Mouse (Mus musculus) hindbrain, embryonic 15.5 days (tissue): ENCODE measurements around the gene Herpud1. TPM values are rescaled to one million over a fixed set of nuclear protein-coding genes. Genes with fewer than 3 reads are reported as not detected.

ENCODE experiments used
- ATAC-seq: fragments of 200-750 bp; cut with Nextera tagmentation; 2 replicates; pipeline ENCODE4 v1.8.0; 2017; ENCODE audit warnings: low read depth, moderate number of reproducible peaks, moderate TSS enrichment; ENCODE audit not compliant: low FRiP score
- H3K27ac ChIP-seq: fragments of 300-500 bp; sonication (generic); replicated peaks from 2 replicates; pipeline ENCODE4 v1.5.1; 2015; ENCODE audit warnings: mild to moderate bottlenecking, inconsistent platforms
- H3K27me3 ChIP-seq: fragments of 300-500 bp; sonication (generic); 2 replicates; pipeline ENCODE4 v1.6.1; 2015; ENCODE audit warnings: control low read depth, inconsistent platforms
- H3K36me3 ChIP-seq: fragments of 300-500 bp; sonication (generic); 2 replicates; pipeline ENCODE4 v1.6.1; 2015; ENCODE audit warnings: control low read depth, inconsistent platforms
- H3K4me1 ChIP-seq: fragments of 300-500 bp; sonication (generic); replicated peaks from 2 replicates; pipeline ENCODE4 v1.6.1; 2015; ENCODE audit warnings: control low read depth, inconsistent platforms
- H3K4me2 ChIP-seq: fragments of 300-500 bp; sonication (generic); 2 replicates; pipeline ENCODE4 v1.6.1; 2015; ENCODE audit warnings: moderate library complexity, mild to moderate bottlenecking, inconsistent platforms
- H3K4me3 ChIP-seq: fragments of 300-500 bp; sonication (generic); 2 replicates; pipeline ENCODE4 v1.5.1; 2015; ENCODE audit warnings: mild to moderate bottlenecking, inconsistent platforms
- H3K9ac ChIP-seq: fragments of 300-500 bp; sonication (generic); 2 replicates; pipeline ENCODE4 v1.6.1; 2015; ENCODE audit warnings: inconsistent platforms
- H3K9me3 ChIP-seq: fragments of 300-500 bp; sonication (generic); 2 replicates; pipeline ENCODE4 v1.6.1; 2016; ENCODE audit warnings: control low read depth, inconsistent platforms
- WGBS: fragments of 180-500 bp; shearing (Covaris S2); methylation state at CpG from one replicate; pipeline ENCODE4 v1.1.7; 2015; 5-methylcytosine and 5-hydroxymethylcytosine counted together
- polyA plus RNA-seq: library from polyadenylated mRNA; unstranded; fragments of >200 nt; fragmentation: Nextera tagmentation; extraction: Ambion mirVana; gene quantifications from 2 replicates; pipeline ENCODE4 v1.2.1, GENCODE M21; 2015

The Herpud1 gene
- polyA plus RNA-seq, 1 experiment from 2014 or later = 72.2 TPM

- ATAC-seq = no peak
- Histone ChIP-seq H3K4me1 (no peaks in the 10 kb centered on the region), H3K27me3 (no peaks in the 10 kb centered on the region), H3K36me3 (no peaks in the 10 kb centered on the region), H3K4me3 (no peak overlapping the region), H3K9me3 (no peaks in the 10 kb centered on the region), H3K27ac (no peak overlapping the region), H3K4me2 (no peak overlapping the region), H3K9ac (no peak overlapping the region)
- WGBS = 88% methylated on average over 4 of the region's 4 CpGs
These were observed 9.2 kb upstream of the Herpud1 start for GRCm38 (mm10) chr8:94377031-94377430.

- ATAC-seq = no peak
- WGBS = 78% methylated on average over 11 of the region's 11 CpGs
- Histone ChIP-seq H3K4me3 (no peak overlapping the region), H3K27ac (no peak overlapping the region), H3K4me1 (no peaks in the 10 kb centered on the region), H3K4me2 (no peak overlapping the region), H3K36me3 (no peaks in the 10 kb centered on the region), H3K9ac (no peak overlapping the region), H3K9me3 (no peaks in the 10 kb centered on the region), H3K27me3 (no peaks in the 10 kb centered on the region)
These were observed 8.5 kb upstream of the Herpud1 start for GRCm38 (mm10) chr8:94377714-94378205.

GRCm38 (mm10) chr8:94378763-94379415 is 7.3 kb upstream of the Herpud1 start:
- WGBS = 90% methylated on average over 15 of the region's 15 CpGs
- Histone ChIP-seq H3K4me3 (no peak overlapping the region), H3K27ac (no peak overlapping the region), H3K27me3 (no peaks in the 10 kb centered on the region), H3K9me3 (no peaks in the 10 kb centered on the region), H3K9ac (no peak overlapping the region), H3K36me3 (no peaks in the 10 kb centered on the region), H3K4me2 (no peak overlapping the region), H3K4me1 (no peaks in the 10 kb centered on the region)
- ATAC-seq = no peak

- H3K27ac ChIP-seq = no peak overlapping the region
- no peak overlapping the region for H3K4me2 ChIP-seq
- H3K4me3 ChIP-seq = no peak overlapping the region
- ATAC-seq = no peak
- no peaks in the 10 kb centered on the region for H3K9me3 ChIP-seq
- 95% methylated on average over 9 of the region's 9 CpGs for WGBS
- no peaks in the 10 kb centered on the region for H3K36me3 ChIP-seq
- no peaks in the 10 kb centered on the region for H3K4me1 ChIP-seq
- H3K9ac ChIP-seq = no peak overlapping the region
- no peaks in the 10 kb centered on the region for H3K27me3 ChIP-seq
These were observed 6.6 kb upstream of the Herpud1 start for GRCm38 (mm10) chr8:94379686-94380085.

GRCm38 (mm10) chr8:94384166-94384565 is 2.1 kb upstream of the Herpud1 start:
- Histone ChIP-seq H3K4me3 (no peak overlapping the region), H3K9me3 (no peaks in the 10 kb centered on the region), H3K9ac (no peak overlapping the region), H3K4me2 (no peak overlapping the region), H3K36me3 (no peaks in the 10 kb centered on the region), H3K27ac (no peak overlapping the region), H3K4me1 (peaks cover 22% of the 10 kb centered on the region), H3K27me3 (no peaks in the 10 kb centered on the region)
- 92% methylated on average over 7 of the region's 7 CpGs for WGBS
- ATAC-seq = no peak

GRCm38 (mm10) chr8:94385506-94386213 is 578 bp upstream of the Herpud1 start:
- peak overlapping the region; percentile 81 for H3K9ac ChIP-seq
- peak overlapping the region; percentile 94 for H3K27ac ChIP-seq
- peaks cover 14% of the 10 kb centered on the region for H3K36me3 ChIP-seq
- H3K4me1 ChIP-seq = peaks cover 22% of the 10 kb centered on the region
- WGBS = 23% methylated on average over 20 of the region's 20 CpGs
- ATAC-seq = peak; percentile 44; the same call in 1 of the 2 replicates
- peak overlapping the region; percentile 80 for H3K4me2 ChIP-seq
- H3K4me3 ChIP-seq = peak overlapping the region; percentile 74
- no peaks in the 10 kb centered on the region for H3K9me3 ChIP-seq
- H3K27me3 ChIP-seq = no peaks in the 10 kb centered on the region

GRCm38 (mm10) chr8:94387027-94387684 is 918 bp downstream of the Herpud1 start:
- H3K4me2 ChIP-seq = peak overlapping the region; percentile 80
- H3K27ac ChIP-seq = peak overlapping the region; percentile 89
- no peaks in the 10 kb centered on the region for H3K27me3 ChIP-seq
- H3K9ac ChIP-seq = peak overlapping the region; percentile 81
- WGBS = under 1% methylated on average over 25 of the region's 25 CpGs
- peaks cover 29% of the 10 kb centered on the region for H3K36me3 ChIP-seq
- no peaks in the 10 kb centered on the region for H3K9me3 ChIP-seq
- H3K4me1 ChIP-seq = peaks cover 22% of the 10 kb centered on the region
- H3K4me3 ChIP-seq = peak overlapping the region; percentile 74
- peak; percentile 16; the same call in 1 of the 2 replicates for ATAC-seq

GRCm38 (mm10) chr8:94387785-94388184 is 1.5 kb downstream of the Herpud1 start:
- Histone ChIP-seq H3K4me1 (peaks cover 22% of the 10 kb centered on the region), H3K4me3 (peak overlapping the region; percentile 74), H3K9me3 (no peaks in the 10 kb centered on the region), H3K4me2 (peak overlapping the region; percentile 80), H3K27me3 (no peaks in the 10 kb centered on the region), H3K36me3 (peaks cover 36% of the 10 kb centered on the region), H3K27ac (peak overlapping the region; percentile 89; the same call in 1 of the 2 replicates), H3K9ac (peak overlapping the region; percentile 81)
- no peak for ATAC-seq
- 35% methylated on average over 6 of the region's 6 CpGs for WGBS

- no peak overlapping the region for H3K9ac ChIP-seq
These were observed 3.3 kb downstream of the Herpud1 start for GRCm38 (mm10) chr8:94389531-94389930.

GRCm38 (mm10) chr8:94390429-94390828 is 4.2 kb downstream of the Herpud1 start:
- Histone ChIP-seq H3K27me3 (no peaks in the 10 kb centered on the region), H3K27ac (no peak overlapping the region), H3K9ac (no peak overlapping the region), H3K9me3 (no peaks in the 10 kb centered on the region), H3K4me1 (peaks cover 21% of the 10 kb centered on the region), H3K36me3 (peaks cover 56% of the 10 kb centered on the region), H3K4me3 (no peak overlapping the region), H3K4me2 (no peak overlapping the region)
- no peak for ATAC-seq
- 97% methylated on average over 6 of the region's 6 CpGs for WGBS

More at GRCm38 (mm10) chr8:94389531-94389930, 3.3 kb downstream of the Herpud1 start:
- ATAC-seq = no peak
- H3K4me1 ChIP-seq = peaks cover 22% of the 10 kb centered on the region
- 89% methylated on average over 6 of the region's 6 CpGs for WGBS
- H3K9me3 ChIP-seq = no peaks in the 10 kb centered on the region
- no peak overlapping the region for H3K4me3 ChIP-seq
- H3K36me3 ChIP-seq = peaks cover 48% of the 10 kb centered on the region
- no peak overlapping the region for H3K27ac ChIP-seq
- H3K27me3 ChIP-seq = no peaks in the 10 kb centered on the region
- H3K4me2 ChIP-seq = no peak overlapping the region

GRCm38 (mm10) chr8:94390910-94391309 is 4.7 kb downstream of the Herpud1 start:
- H3K9me3 ChIP-seq = no peaks in the 10 kb centered on the region
- H3K4me2 ChIP-seq = no peak overlapping the region
- H3K27me3 ChIP-seq = no peaks in the 10 kb centered on the region
- peaks cover 56% of the 10 kb centered on the region for H3K36me3 ChIP-seq
- no peak overlapping the region for H3K27ac ChIP-seq
- H3K4me3 ChIP-seq = no peak overlapping the region
- H3K4me1 ChIP-seq = peaks cover 16% of the 10 kb centered on the region
- no peak overlapping the region for H3K9ac ChIP-seq
- whole genome bisulfite sequencing = 97% methylated on average over 8 of the region's 8 CpGs
- no peak for ATAC-seq

- WGBS = 80% methylated on average over 12 of the region's 12 CpGs
- peaks cover 15% of the 10 kb centered on the region for H3K4me1 ChIP-seq
- peaks cover 57% of the 10 kb centered on the region for H3K36me3 ChIP-seq
- H3K4me2 ChIP-seq = no peak overlapping the region
- no peaks in the 10 kb centered on the region for H3K9me3 ChIP-seq
- ATAC-seq = no peak
- H3K27ac ChIP-seq = no peak overlapping the region
- H3K4me3 ChIP-seq = no peak overlapping the region
- H3K9ac ChIP-seq = no peak overlapping the region
- H3K27me3 ChIP-seq = no peaks in the 10 kb centered on the region
These were observed 5.9 kb downstream of the Herpud1 start for GRCm38 (mm10) chr8:94392147-94392546.
